Mouse (Mus musculus): Measurements from ENCODE around the gene Tsc22d4.
"Not testable (repeated sequence)": the region's sequence is repeated elsewhere in the genome, so short reads cannot be mapped to it uniquely, and the experiment has no call there.

The Tsc22d4 gene

DNA sequence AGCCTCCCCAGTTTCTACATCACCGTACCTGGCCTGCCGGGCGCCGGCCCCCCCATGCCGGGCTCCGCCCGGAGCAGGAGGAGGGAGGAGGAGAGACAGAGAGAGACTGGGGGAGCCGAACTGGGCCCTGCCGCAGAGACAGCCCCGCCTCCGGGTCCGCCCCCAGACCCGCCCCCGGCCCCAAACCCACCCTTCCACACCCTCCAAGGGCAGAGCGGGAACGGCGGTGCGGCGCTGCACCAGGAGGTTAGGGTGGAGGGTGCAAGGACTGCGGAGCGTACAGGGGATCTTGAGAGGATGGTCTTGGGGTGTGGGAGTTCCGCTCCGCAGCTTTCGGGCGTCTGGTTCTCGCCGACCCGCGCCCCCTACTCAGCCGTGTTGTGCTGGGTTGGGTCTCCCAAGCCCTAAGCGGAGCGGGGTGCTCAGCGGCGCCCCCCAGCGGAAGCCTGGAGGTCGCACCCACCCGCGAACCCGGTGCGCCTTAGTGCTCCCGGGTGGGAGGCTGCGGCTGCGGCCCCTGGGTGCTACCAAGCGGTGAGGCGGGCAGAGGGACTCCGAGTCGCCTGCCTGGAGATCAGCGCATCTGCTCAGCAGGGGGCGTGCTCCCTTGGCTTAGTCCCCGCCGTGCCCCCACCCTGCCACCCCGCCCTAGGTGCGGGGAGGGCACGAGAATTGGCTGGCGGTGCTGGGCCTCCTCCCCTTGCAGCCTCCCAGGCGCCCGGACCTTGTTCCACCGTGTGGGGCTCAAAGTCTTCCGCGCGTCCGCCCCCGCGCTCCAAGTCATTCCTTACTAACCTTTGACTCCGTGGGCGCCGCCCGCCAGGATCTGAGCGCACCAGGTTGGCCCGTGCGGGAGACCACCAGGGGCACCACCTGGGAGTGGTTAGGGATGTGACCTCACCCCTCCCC, 4.3 kb upstream of the Tsc22d4 start, which contains the start of gene Nyap1:
TSS of gene Nyap1 (minus strand) at position 585 of the 909 bp plus-strand sequence.
- peak; percentile 71 for DNase-seq (ENCODE audit: low spot score)

DNA sequence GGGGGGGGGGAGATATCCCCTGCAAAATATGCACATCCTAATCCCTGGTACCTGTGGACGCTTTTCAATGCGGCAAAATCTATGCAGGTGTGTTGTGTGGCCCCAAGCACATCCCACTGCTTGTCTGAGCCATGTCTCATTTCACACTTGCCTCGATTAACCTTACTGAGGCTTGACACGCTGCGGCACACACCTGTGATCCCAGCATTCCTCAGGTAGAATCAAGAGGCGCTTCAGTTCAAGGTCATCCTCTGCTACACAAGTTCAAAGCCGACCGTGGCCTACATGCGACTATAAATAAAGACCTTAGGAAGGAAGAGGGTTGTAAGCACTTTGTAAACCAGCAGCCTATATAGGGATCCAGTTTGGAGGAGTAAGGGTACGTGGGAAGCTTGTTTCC, 3.5 kb upstream of the Tsc22d4 start:
- DNase-seq (ENCODE audit: low spot score), result no peak

DNA sequence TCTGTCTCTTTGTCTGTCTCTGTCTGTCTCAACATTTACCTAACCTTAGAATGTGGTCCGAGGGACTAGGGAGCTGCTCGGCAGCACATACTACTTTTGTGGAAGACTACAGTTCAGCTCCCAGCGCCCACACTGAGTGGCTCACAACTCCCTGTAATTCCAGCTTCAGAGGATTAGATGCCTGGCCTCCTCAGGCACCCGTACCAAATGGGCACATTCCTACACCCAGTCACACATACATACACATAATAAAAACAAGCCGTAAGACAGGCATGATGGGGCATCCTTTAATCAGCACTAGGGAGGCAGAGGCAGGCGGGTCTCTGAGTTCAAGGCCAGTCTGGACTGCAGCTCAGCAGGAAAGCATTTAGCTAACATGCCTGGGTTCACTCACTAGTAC, 2.7 kb upstream of the Tsc22d4 start:
- DNase-seq (ENCODE audit: low spot score), result no peak

DNA sequence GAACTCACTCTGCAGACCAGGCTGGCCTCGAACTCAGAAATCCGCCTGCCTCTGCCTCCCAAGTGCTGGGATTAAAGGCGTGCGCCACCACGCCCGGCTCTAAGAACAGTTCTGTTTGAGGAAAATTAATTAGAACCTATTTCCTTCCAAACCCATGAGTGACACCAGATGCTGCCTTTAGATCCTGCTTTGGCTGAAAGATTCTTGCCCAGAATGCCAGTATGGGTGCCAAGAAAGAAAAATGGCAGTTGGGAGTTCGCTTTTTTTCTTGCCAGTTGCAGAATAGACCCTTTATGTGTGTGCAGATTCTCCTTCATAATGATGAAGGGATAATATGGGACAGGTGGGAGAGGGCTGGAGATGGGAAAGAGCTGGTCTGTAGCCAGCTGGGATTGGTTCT, 1.3 kb upstream of the Tsc22d4 start:
- DNase-seq (ENCODE audit: low spot score), result no peak

DNA sequence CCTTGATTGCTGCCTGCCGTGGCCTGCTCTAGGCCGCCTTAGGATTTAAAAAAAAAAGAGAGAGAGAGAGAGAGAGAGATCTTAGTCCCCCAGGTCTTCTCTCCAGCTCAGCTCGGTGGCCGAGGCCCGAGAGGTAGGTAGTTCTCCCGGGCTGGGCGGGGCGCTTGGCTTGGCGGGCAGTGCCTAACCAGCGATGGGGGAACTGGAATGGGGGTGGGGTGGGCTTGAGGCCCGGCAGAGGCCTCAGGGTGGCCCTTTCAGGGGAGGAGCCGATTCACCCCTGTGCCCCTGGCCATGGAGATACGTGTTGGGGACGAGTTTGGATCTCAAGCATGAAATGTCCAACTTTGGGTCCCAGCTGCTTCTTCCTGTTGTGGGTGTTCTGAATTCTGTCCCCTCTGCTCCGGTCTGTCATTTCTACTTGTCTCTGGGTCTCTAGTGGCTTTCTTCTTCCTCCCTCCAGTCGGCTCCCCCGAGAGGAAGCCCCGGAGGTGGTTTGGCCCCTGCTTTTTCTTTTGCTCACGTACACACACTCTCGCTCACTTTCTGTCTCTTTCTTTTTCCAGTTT, 836 bp downstream of the Tsc22d4 start:
- peak; percentile 62 for DNase-seq (ENCODE audit: low spot score)

DNA sequence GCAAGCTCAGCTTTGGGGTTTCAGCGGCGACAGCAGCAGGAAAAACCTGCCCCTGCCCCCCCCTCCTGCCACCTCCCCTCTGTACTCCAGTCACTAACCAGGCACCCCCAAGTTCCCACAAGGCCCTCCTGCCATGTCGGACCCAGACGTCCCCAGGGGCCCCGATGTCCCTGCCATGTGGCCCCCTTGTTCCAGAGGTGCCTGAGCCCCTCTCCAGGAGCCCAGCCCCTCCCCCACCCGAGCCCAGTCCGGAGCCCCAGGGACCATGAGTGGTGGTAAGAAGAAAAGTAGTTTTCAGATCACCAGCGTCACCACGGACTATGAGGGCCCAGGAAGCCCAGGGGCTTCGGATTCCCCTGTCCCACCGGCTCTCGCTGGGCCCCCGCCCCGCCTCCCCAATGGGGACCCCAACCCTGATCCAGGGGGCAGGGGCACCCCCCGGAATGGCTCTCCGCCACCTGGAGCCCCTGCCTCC, 1.4 kb downstream of the Tsc22d4 start:
- DNase-seq (ENCODE audit: low spot score), result no peak

DNA sequence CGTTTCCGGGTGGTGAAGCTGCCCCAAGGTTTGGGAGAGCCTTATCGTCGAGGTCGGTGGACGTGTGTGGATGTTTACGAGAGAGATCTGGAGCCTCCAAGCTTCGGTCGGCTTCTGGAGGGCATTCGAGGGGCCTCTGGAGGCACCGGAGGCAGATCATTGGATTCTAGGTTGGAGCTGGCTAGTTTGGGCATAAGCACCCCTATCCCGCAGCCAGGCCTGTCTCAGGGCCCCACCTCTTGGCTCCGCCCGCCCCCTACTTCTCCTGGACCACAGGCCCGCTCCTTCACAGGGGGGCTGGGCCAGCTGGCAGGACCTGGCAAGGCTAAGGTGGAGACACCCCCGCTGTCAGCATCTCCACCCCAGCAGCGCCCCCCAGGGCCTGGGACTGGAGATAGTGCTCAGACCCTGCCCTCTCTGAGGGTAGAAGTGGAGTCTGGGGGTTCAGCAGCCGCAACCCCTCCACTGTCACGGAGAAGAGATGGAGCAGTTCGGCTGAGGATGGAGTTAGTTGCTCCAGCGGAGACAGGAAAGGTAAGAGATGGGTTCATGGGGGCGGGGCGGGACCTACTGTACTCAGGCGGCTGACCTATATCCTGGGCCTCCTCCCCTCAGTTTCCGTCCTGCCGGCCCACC, 1.9 kb downstream of the Tsc22d4 start:
- peak; percentile 36 for DNase-seq (ENCODE audit: low spot score)

DNA sequence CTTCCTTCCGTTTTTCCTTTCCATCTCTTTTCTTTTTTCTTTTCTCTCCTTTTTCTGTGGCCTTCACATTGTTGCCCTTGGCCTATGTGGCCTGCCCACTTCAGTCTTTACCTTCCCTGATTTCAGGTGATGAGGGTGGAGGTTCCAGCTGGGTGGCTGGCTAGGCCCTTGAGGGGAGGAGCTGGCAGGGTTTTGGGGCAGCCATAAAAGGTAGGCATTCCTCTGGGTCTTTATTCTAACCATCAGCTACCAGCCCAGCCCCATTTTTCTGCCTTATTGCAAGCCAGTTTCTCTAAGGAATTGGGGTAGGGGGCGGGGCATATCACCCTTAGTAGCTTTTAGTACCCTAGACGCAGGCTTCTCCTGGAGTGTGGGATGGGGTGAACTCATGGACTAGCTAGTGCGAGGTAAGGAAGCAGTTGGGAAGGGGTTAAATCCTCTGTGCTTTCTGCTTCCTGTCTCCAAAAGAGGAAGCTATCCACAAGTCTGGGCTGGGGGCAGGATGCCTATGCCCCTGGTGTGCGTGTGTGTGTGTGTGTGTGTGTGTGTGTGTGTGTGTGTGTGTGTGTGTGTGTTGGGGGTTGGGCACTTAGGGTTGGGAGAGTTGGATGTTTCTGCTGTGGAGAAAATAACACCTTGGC, 2.7 kb downstream of the Tsc22d4 start:
- DNase-seq (ENCODE audit: low spot score), result no peak

DNA sequence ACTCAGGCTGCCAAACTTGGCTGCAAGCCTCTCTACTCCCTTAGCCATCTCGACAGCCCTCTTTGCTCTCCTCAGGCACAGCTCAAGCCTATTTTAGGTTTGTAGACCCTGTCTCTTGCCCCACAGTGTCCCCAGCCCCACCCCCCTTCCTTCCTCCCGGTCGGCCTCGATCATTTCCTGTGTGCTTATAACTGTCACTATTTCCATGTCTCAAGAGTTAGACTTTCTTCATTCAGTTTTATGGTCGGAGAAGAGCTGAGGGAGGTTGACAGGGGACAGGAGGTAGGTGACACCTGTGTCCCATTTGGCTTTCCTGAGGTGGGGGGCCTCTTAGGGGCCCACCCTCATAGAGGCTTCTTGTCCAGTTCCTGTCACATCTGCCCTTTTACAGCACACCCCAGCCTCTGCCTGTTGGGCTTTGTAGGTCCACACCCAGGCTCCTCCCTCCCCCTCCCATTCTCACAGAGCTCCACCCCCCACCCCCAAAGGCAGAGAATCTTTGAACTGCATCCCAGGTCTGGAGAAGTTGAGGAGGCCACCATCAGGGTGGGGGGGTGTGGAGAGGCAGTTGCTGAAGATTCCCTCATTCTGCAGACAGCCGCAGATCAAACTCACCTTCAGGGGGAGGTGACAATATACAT, 3.8 kb downstream of the Tsc22d4 start:
- no peak for DNase-seq (ENCODE audit: low spot score)

DNA sequence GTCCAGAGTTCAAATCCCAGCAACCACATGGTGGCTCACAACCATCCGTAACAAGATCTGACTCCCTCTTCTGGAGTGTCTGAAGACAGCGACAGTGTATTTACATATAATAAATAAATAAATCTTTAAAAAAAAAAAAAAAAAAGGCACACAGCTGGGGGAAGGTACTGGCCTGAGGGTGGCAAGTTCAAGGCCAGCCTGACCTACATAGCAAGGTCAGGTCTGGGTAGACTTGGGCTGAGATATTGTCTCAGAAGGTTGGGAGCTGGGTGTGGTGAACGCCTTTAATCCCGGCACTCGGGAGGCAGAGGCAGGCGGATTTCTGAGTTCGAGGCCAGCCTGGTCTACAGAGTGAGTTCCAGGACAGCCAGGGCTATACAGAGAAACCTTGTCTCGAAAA, 4.7 kb downstream of the Tsc22d4 start:
- DNase-seq (ENCODE audit: low spot score), result not testable (repeated sequence)

DNA sequence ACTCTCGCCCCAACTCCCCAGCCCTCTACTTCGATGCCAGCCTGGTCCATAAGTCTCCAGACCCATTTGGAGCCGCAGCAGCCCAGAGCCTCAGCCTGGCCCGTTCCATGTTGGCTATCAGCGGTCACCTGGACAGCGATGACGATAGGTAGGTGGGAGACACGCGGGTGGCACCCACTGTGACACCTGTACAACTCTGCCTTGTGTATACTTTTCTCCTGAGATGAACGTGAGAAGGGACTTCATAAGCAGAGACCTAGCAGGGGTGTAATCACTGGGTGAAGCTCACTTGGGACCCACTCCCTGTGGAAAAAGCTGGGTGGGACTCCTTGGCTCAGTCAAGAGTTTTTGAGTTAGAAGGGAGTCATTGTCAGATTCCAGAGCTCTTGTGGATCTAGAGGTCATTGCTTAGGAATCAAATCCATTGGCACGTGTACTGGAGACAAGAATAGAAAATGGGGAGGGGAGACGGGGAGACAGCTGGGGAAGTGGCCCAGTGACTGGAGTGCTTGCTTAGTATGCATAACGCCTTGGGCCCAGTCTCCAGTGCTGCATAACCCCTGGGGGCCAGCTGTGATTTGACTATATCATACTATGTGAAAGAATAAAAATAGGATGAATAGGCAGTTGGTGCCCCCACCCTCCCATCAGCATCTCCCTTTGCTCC, 5.8 kb downstream of the Tsc22d4 start:
- DNase-seq (ENCODE audit: low spot score), result no peak

DNA sequence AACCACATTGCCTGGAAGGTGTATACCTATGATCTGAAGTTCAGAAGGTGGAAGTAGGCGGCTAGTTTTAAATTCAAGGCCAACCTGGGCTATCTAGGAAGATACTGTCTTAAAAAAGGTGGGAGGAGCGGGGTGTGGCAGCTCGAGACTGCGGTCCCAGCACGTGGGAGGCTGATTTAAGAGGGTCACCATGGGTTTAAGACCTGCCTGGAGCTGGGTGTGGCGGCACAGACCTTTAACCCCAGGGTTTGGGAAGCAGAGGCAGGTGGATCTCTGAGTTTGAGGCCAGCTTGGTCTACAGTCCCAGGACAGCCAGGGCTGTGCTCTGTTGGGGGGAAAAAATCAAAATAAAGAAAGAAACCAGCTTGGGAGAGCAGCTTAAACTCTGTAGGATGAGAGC, 6.5 kb downstream of the Tsc22d4 start:
- DNase-seq (ENCODE audit: low spot score), result no peak

DNA sequence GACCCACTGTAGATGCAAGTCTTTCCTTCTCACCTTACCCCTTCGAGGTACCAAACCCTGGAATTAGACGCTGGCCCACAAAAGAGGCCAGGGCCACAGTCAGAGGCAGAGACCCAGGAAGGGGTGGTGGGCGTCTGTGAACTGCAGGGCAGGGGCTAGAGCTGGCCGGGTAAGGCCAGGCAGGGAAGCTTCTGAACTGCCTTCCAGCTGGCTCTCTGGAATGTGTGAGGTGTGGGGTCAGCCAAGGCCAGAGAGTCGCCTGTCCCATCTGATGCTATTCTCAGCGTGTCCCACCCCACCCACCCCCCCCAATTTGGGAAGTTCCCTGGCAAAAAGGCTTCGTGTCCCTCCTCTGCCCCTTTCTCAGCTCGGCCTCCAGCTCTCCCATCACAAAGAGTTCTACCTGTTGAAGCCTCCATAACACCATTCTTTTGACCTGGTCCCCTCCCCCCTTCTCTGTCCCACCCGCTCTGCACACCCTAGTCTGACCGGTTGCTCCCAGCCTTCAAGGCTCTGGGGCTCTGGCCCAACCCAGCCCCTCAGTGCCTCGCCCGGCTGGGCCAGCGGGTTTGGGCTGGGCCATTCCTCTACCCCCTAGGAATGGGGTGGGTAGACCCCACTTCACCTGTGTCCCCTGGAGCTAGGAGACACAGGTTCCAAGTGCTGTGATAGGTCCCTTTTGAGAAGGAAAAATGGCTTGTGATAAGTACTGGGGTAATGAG, 7.7 kb downstream of the Tsc22d4 start:
- no peak for DNase-seq (ENCODE audit: low spot score)

DNA sequence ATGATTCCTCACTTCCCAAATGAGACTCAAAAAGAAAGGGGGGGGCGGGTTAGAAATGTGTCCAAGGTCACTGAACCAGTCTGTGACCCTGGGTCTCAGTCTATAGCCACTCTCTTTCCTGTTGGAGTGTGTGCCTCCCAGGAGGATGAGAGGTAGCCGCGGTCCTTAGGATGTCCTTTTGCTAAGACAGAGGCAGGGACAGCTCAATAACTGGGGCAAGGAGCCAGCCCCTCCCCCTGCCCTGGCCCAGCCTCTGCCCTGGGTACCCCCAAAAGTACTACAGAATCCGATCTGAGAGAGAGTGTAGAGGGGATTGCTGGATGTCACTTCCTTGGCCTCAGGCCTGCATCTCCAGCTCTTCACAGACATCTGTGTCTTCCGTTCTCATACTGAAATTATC, 9.9 kb downstream of the Tsc22d4 start:
- DNase-seq (ENCODE audit: low spot score), result no peak

DNA sequence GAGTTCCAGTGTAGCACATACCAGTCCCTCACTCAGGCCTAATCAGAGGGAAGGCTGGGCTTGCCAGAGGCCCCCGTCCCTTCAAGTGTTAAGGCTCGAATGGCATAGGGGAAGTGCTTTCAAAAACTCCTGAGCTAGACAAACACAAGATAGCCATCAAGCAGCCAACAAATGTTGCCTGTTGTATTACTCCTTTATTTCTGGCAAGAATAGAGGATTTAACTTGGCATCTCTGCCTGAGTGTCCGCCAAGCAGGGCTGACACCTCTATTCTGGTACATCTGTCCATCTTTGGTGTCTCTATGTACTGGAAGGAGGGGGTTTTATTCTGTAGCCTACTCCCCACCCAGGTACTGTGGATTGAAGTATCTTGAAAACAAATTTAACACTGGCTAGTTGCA, 10.6 kb downstream of the Tsc22d4 start:
- no peak for DNase-seq (ENCODE audit: low spot score)

DNA sequence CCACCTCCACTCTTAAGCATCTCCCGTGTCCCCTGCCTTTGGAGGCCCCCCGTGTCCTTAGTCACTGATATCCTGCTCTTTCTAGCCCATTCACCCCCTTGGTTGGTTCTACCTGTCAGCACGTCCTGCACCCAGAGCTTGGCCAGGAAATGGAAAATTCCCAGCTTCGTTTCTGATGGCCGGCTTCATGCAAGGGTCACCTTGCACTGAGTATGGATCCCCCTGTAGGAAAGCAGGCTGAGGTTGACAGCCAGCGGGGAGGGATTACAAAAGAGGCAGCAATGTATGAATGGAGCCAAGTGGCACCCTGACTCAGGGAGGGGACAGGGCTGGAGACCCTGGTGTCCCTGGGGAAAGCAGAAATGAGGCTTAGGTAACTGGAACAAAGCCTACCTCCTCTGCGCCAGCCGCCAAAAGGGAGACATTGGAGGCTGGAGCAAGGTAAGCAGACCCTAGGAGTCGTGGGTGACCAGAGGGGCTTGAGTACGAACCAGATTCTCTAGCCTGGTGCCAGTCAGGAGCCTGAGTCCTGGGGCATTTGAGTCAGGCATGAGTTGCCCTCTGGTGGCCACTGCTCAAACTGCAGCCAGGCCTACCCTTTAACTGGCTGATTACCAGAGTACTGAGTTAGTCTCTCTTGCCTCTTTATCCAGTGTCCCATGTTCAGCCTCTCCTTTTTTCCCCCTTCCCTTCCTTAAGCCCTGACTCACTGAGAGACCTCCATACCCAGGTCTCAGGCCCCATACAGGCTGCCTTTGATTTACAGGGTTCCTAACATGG, 11.5 kb downstream of the Tsc22d4 start:
- peak; percentile 81 for DNase-seq (ENCODE audit: low spot score)

DNA sequence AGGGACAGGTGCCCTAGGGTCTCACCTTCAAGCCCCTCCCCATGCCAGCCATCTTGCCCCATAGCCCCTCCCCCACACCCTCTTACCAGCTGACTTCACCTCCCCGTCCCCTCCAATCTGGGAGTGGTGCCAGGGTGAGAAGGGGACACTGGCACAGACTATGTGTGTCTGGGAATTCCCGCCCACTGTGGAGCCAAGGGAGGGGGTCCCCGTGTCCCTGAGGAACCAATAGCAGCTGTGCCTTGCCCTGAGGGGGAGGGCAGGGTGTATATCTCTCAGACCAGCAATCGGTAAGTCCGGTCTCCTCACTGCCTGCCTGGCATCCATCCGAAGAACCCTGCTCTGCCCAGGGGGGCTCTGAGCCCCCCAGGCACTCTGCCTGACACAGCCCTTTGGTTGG, 12.4 kb downstream of the Tsc22d4 start:
- DNase-seq (ENCODE audit: low spot score), result no peak

DNA sequence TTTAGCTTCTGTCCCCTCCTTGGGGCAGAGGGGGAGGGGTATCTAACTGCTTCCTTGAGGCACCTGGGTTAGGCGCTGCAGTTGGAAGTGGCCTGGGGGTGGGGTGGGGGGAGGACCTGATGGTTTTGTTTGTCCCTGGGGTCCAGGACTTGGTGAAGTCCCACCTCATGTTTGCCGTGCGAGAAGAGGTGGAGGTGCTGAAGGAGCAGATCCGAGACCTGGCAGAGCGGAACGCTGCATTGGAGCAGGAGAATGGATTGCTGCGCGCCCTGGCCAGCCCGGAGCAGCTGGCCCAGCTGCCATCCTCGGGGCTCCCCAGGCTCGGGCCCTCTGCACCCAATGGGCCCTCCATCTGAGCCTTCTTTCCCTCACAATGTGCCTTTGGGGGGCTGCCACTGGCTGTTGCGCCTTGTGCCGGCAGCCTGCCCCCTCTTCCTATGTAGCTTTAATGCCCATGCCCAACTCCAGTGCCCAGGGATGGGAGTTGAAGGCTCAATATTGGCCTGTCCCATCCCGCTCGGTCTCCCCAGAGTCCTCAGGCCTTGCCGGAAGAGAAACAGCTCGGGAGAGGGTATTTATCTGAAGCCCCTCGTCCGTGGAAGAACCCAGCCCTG, 13.5 kb downstream of the Tsc22d4 start:
- no peak for DNase-seq (ENCODE audit: low spot score)

DNA sequence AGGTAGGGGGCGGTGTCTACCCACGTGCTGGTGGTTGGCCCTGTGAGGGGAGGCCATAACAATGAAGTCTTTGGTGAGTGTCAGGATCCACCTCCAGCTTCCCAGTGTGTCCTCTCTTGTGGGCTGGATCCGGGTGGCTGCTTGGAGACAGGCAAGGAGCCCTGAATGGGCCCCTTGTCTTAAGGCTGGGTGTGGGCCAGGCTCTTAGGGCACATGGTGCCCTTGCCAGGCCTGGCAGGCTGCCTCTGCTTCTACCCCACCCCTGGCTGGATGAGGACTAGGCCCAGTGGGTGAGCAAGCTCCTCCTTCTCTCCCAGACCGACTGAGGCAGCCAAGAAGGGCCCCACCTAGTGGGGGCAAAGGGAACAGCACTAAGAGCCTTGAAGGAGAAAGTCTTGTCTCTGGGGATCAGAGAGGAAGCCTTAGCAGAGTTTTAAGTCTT, 14.5 kb downstream of the Tsc22d4 start:
- DNase-seq (ENCODE audit: low spot score), result peak; percentile 76

Data from urinary bladder, postnatal 25 days (tissue).